In the genomic region with DNA sequence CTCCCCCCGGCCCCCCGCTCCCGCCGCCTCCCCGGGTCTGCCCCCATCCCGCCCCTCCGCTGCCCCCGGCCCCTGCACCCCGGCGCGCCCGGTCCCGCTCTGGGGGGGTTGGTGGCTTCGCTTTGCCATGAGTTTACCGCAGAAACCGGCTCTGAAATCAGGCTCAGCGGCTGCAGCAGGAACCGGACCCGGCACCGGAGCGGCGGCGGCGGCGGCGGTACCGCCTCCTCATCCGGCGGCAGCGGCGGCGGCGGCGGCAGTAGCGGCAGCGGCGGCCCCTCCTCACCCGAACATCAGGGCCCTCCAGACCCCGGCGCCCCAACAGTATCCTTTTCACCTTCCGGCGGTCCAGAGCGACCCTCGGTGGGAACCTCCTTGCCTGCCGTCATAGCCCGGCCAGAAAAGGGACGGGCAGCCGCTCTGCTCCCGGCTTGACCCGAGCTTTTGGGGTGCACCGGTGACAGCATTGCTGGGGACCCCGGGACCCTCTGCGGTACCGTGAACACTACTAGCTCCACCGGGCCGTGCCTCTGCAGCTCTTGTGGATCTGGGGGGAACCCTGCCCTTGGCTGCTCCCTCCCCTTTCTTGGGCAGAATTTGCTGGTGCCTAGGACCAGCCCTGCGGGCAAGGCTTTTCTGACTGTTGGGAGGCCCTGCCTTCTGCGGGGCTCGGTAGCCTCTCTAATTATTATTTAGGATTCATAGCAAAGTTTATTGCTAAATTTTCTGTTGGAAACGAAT, we compare ENCODE assay signal across 8 mouse cellular contexts. TPM values are rescaled to one million over a fixed set of nuclear protein-coding genes. Genes with fewer than 3 reads are reported as not detected.
DNase-seq lines count a peak whose midpoint lies in the region; ATAC-seq lines count a peak whose summit lies in the region.

No protein-coding gene starts in this region.

- DNase-seq in B cell, adult 2 months: peak; percentile 57 to 59
- peak; percentile 71 to 87 for DNase-seq in adrenal gland, adult (ENCODE audit: inconsistent age in 2 of 2, low spot score in 1 of 2)
- peak; percentile 51 for DNase-seq in embryo, embryonic 9.5 days (ENCODE audit: extremely low spot score)
- peak; percentile 72 for DNase-seq in kidney, postnatal 10 days
- DNase-seq in lung, postnatal 10 days: peak; percentile 51
- DNase-seq in ovary, postnatal 10 days (ENCODE audit: low spot score): peak; percentile 24
- peak; percentile 54 for DNase-seq in urinary bladder, adult 2 months (ENCODE audit: low spot score)

- H3K4me1 ChIP-seq in heart, embryonic 12.5 days (replicated peaks): peaks cover 31% of the 10 kb centered on the region

- H3K36me3 ChIP-seq in heart, embryonic 12.5 days: peaks cover 21% of the 10 kb centered on the region

- peak overlapping the region; percentile 92 for H3K4me3 ChIP-seq in heart, embryonic 12.5 days

- H3K27ac ChIP-seq in heart, embryonic 12.5 days (ENCODE audit: poor library complexity, severe bottlenecking): peak overlapping the region; percentile 89

- H3K9me3 ChIP-seq in heart, embryonic 12.5 days (replicated peaks): 0 out of 2 replicates have a peak, but pooled peaks cover 4% of the 10 kb centered on the region

- peak overlapping the region; percentile 98 for H3K9ac ChIP-seq in heart, embryonic 12.5 days

- peak overlapping the region; percentile 80 for H3K4me2 ChIP-seq in heart, embryonic 12.5 days

- peak; percentile 22 for ATAC-seq in heart, embryonic 12.5 days (ENCODE audit: insufficient number of reproducible peaks, low FRiP score)

- no peaks in the 10 kb centered on the region for H3K27me3 ChIP-seq in heart, embryonic 12.5 days (replicated peaks)

- WGBS in heart, embryonic 12.5 days: under 1% methylated on average over 56 of the region's 60 CpGs

RNA-seq across cellular contexts. Expression of gene Eif4g3, which starts 1.2 kb away (rescaled TPM):
- 32.7 and 37.2 TPM in 2 replicates for polyA plus RNA-seq in heart, embryonic 12.5 days (2016; fragmentation: Nextera tagmentation; extraction: Ambion mirVana)
- polyA plus RNA-seq in urinary bladder, adult 2 months (2012; rRNA removed): 64.2 and 64.6 TPM in 2 replicates

Comparison
In these comparisons a context has a peak if more than half of its experiments do, and no peak if none do; other contexts are left out.
1. Peak in every context shown above with its lines: DNase-seq, ATAC-seq, H3K4me3 ChIP-seq and H3K27ac ChIP-seq.
2. DNase-seq: peak in every context shown above with its lines; median percentile 79 in adrenal gland, adult; 72 in kidney, postnatal 10 days; 58 in B cell, adult 2 months; 54 in urinary bladder, adult 2 months; 51 in embryo, embryonic 9.5 days; 51 in lung, postnatal 10 days; 24 in ovary, postnatal 10 days.